Mouse (Mus musculus) ES-E14 (cell line): ENCODE measurements around the gene Nsmce3. TPM values are rescaled to one million over a fixed set of nuclear protein-coding genes. Genes with fewer than 3 reads are reported as not detected.

Source experiments
- DNase-seq: peaks from one replicate; pipeline ENCODE4 v3.0.0-alpha.2; 2013; ENCODE audit warnings: low read depth, low spot score
- H3K27ac ChIP-seq: 2 replicates; pipeline ENCODE4 v1.5.1; 2012; ENCODE audit warnings: low read depth, mild to moderate bottlenecking, low read length, moderate library complexity, mixed read lengths; ENCODE audit not compliant: poor library complexity, insufficient read depth, severe bottlenecking
- H3K36me3 ChIP-seq: 2 replicates; pipeline ENCODE4 v1.6.1; 2012; ENCODE audit warnings: mild to moderate bottlenecking, low read length, moderate library complexity, mixed read lengths; ENCODE audit not compliant: control insufficient read depth, poor library complexity, insufficient read depth, severe bottlenecking
- H3K4me1 ChIP-seq, 2 experiments: fragments of 150-350 bp in 1 of 2; sonication (generic) in 1 of 2; 2 replicates each; pipeline ENCODE4 v1.6.1; 2012; ENCODE audit warnings: low read length in 2 of 2, mild to moderate bottlenecking in 1 of 2, mixed read lengths in 1 of 2; ENCODE audit not compliant: control insufficient read depth in 2 of 2, insufficient read depth in 2 of 2, poor library complexity in 1 of 2
- H3K4me3 ChIP-seq, 2 experiments: fragments of 150-350 bp in 1 of 2; sonication (generic) in 1 of 2; 2 replicates each; pipeline ENCODE4 v1.5.1; 2012; ENCODE audit warnings: low read length in 2 of 2, low read depth in 1 of 2, mild to moderate bottlenecking in 1 of 2, mixed read lengths in 1 of 2; ENCODE audit not compliant: insufficient read depth in 1 of 2, poor library complexity in 1 of 2, severe bottlenecking in 1 of 2
- H3K9ac ChIP-seq: 2 replicates; pipeline ENCODE4 v1.6.1; 2012; ENCODE audit warnings: low read depth, mild to moderate bottlenecking, low read length, mixed read lengths; ENCODE audit not compliant: poor library complexity, insufficient read depth, severe bottlenecking
- H3K9me3 ChIP-seq: fragments of 150-350 bp; sonication (generic); 2 replicates; pipeline ENCODE4 v1.6.1; 2012; ENCODE audit warnings: low read depth, mild to moderate bottlenecking, low read length; ENCODE audit not compliant: control insufficient read depth, insufficient read depth
- CHD2 ChIP-seq: IDR thresholded peaks from 2 replicates; pipeline ENCODE4 v1.6.1; 2014; ENCODE audit warnings: mild to moderate bottlenecking, low read depth, low read length, inconsistent platforms
- HCFC1 ChIP-seq: IDR thresholded peaks from 2 replicates; pipeline ENCODE4 v1.6.1; 2012; ENCODE audit warnings: low read length, inconsistent platforms, borderline replicate concordance; ENCODE audit not compliant: insufficient read depth
- MAFK ChIP-seq: IDR thresholded peaks from 2 replicates; pipeline ENCODE4 v1.6.1; 2014; ENCODE audit warnings: mild to moderate bottlenecking, low read depth, low read length, inconsistent platforms; ENCODE audit not compliant: insufficient read depth
- ZC3H11A ChIP-seq: IDR thresholded peaks from 2 replicates; pipeline ENCODE4 v1.6.1; 2012; ENCODE audit warnings: low read depth, mild to moderate bottlenecking, inconsistent platforms, low read length, borderline replicate concordance
- ZNF384 ChIP-seq: IDR thresholded peaks from 2 replicates; pipeline ENCODE4 v1.6.1; 2012; ENCODE audit warnings: low read depth, low read length, inconsistent platforms
- in situ Hi-C, 2 experiments: fragments of 600-800 bp; cut with MboI; formaldehyde crosslinking; loops; one replicate each; pipeline ENCODE4 v1.15.1; 2025; ENCODE audit warnings: low sequenced_read_pairs in 2 of 2, inconsistent platforms in 1 of 2; ENCODE audit not compliant: unreplicated experiment in 2 of 2
- total RNA-seq: library from RNA; depleted of rRNA; stranded (reverse); fragments of 300-350 nt; gene quantifications from 2 replicates; pipeline ENCODE4 v1.2.3, GENCODE M21; 2012

Gene Nsmce3
- total RNA-seq, 1 experiment = 14.3 TPM

GRCm38 (mm10) chr7:64896587-64896986, 23.8 kb upstream of the Nsmce3 start:
- no peaks in the 10 kb centered on the region for H3K9me3 ChIP-seq
- no peaks in the 10 kb centered on the region for H3K36me3 ChIP-seq
- 0 out of 4 replicates have a peak, but pooled peaks cover 0 to 3% of the 10 kb centered on the region in 2 experiments for H3K4me1 ChIP-seq
- no peak overlapping the region for H3K9ac ChIP-seq
- H3K4me3 ChIP-seq = no peak overlapping the region
- H3K27ac ChIP-seq = no peak overlapping the region
- DNase-seq = no peak
- in situ Hi-C loops = no loop called here
- TF ChIP-seq ZNF384 (no peak), ZC3H11A (no peak), CHD2 (no peak), MAFK (no peak), HCFC1 (no peak)

DNA sequence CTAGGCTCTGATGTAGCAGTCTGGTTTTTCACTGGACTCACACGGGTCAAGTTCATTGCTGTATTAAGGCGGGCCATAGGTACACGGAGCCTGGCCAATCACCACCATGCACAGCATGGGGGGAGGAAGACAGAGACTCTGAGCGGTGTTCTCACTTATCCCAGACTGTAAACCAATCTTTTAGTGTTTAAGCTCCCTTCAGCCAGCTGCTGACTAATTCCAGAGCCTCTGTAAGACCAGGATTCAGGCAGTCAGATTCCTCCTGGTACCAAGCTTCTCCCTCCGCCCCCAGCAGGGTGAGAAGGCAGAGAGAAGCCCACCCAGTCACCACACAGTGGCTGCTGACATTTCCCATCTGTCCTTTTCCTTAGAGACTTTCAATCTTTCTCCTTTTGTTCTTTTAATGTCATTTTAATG, 22.9 kb upstream of the Nsmce3 start:
- TF ChIP-seq CHD2 (no peak), ZNF384 (no peak), ZC3H11A (no peak), MAFK (no peak), HCFC1 (no peak)
- no peaks in the 10 kb centered on the region for H3K9me3 ChIP-seq
- in situ Hi-C loops = no loop called here
- H3K4me3 ChIP-seq = no peak overlapping the region
- no peak overlapping the region for H3K9ac ChIP-seq
- no peaks in the 10 kb centered on the region for H3K36me3 ChIP-seq
- H3K4me1 ChIP-seq = 0 out of 4 replicates have a peak, but pooled peaks cover 0 to 3% of the 10 kb centered on the region in 2 experiments
- DNase-seq = no peak
- no peak overlapping the region for H3K27ac ChIP-seq

DNA sequence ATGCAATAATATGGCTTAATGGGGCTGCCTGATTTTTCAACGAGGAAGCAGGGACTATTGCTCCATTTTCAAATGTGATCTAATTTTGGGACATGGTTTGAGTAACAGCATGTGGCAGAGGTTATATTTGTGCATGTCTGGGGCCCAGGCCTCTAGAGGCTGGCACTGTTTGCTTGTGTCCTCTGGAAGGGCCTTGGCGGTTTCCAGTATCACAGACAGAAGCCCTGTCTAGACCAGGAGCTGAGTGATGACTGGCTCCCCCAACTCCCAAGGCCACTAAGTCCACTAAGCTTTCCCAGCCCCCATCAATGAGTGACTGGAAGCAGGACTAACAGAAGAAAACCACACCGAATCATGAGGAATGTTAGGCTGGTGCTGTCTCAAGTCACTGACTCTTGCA, 18.3 kb upstream of the Nsmce3 start:
- TF ChIP-seq HCFC1 (no peak), MAFK (no peak)
- Histone ChIP-seq H3K4me3 (no peak overlapping the region), H3K36me3 (no peaks in the 10 kb centered on the region), H3K4me1 (0 out of 4 replicates have a peak, but pooled peaks cover 0 to 3% of the 10 kb centered on the region in 2 experiments), H3K27ac (no peak overlapping the region), H3K9me3 (no peaks in the 10 kb centered on the region), H3K9ac (no peak overlapping the region)
- DNase-seq = no peak
- in situ Hi-C loops = no loop called here

- no peak overlapping the region for H3K9ac ChIP-seq
- H3K4me1 ChIP-seq = no peaks in the 10 kb centered on the region
- in situ Hi-C loops = no loop called here
- no peak overlapping the region for H3K4me3 ChIP-seq
- no peaks in the 10 kb centered on the region for H3K36me3 ChIP-seq
- no peak for TF ChIP-seq MAFK
- no peak for TF ChIP-seq HCFC1
- TF ChIP-seq ZNF384 = no peak
- no peak for TF ChIP-seq CHD2
- no peak for TF ChIP-seq ZC3H11A
- no peak overlapping the region for H3K27ac ChIP-seq
- no peaks in the 10 kb centered on the region for H3K9me3 ChIP-seq
- DNase-seq = no peak
Observed at GRCm38 (mm10) chr7:64889919-64890318, 17.1 kb upstream of the Nsmce3 start.

- Histone ChIP-seq H3K4me3 (no peak overlapping the region), H3K36me3 (no peaks in the 10 kb centered on the region), H3K9me3 (no peaks in the 10 kb centered on the region), H3K27ac (no peak overlapping the region), H3K4me1 (no peaks in the 10 kb centered on the region), H3K9ac (no peak overlapping the region)
- in situ Hi-C loops = no loop called here
- TF ChIP-seq HCFC1 (no peak), CHD2 (no peak), ZC3H11A (no peak), ZNF384 (no peak), MAFK (no peak)
- DNase-seq = no peak
Observed at GRCm38 (mm10) chr7:64884187-64884862, 11.5 kb upstream of the Nsmce3 start.
